Mouse (Mus musculus): ENCODE data around the gene Spta1. TPM values are rescaled to one million over a fixed set of nuclear protein-coding genes. Genes with fewer than 3 reads are reported as not detected.

The Spta1 gene
- polyA plus RNA-seq, 1 experiment = 0.04 TPM

DNA sequence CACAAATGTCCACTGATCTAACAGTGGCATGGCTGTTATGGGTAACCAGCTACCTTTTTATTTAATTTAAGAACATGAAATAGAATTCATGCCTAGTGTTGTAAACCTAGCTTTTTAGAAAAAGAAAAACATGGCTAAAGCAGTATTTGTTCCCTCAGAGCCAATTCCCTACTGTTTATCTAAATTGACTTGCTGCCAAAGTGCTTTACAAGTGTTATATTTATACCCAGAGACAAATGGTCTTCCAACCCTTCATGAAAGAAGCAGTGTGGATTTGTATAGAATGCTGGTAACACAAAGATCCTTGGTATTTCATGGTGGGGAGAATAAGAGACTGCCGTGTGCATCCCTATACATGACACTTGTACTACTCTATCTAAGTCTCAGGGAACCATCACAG, 25.9 kb upstream of the Spta1 start:
- no peaks in the 10 kb centered on the region for H3K27me3 ChIP-seq (ENCODE audit: control insufficient read depth, insufficient read depth, insufficient read length)

DNA sequence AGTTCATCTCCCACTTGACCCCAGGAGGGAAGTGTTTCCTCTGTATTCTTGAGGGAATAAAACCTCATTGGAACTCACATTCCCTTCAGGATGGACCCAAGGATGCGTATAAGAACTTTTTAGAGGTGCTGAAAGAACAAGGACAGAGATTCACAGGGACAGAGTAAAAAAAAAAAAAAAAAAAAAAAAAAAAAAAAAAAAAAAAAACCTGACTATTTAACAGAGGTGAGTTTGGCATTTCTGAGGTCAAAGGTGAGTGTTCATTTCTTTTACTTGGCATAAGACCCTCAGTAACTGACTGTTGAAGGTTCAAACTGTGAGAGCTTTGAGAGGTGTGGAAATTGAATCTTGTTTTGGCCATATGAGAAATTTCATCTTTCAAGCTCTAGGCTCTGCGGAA, 23.3 kb upstream of the Spta1 start:
- no peaks in the 10 kb centered on the region for H3K79me2 ChIP-seq (ENCODE audit: control insufficient read depth, insufficient read depth)
- no peaks in the 10 kb centered on the region for H3K27me3 ChIP-seq (ENCODE audit: control insufficient read depth, insufficient read depth, insufficient read length)
- no peak for TF ChIP-seq MYOD1 (IDR thresholded peaks at IDR 0.05; ENCODE audit: control insufficient read depth in 1 of 3, insufficient read length in 2 of 3, low read depth in 2 of 3)
- TF ChIP-seq CEBPB (IDR thresholded peaks at IDR 0.05; ENCODE audit: insufficient read depth, poor library complexity, severe bottlenecking) = no peak
- no peak for TF ChIP-seq E2F4 (IDR thresholded peaks at IDR 0.05; ENCODE audit: insufficient read depth)
- TF ChIP-seq TCF12 (IDR thresholded peaks at IDR 0.05; ENCODE audit: insufficient read depth, poor library complexity, severe bottlenecking) = no peak
- TF ChIP-seq USF1 (IDR thresholded peaks at IDR 0.05; ENCODE audit: low read depth) = no peak
- TF ChIP-seq POLR2A (IDR thresholded peaks at IDR 0.05; ENCODE audit: insufficient read length, low read depth) = no peak
- TF ChIP-seq REST (IDR thresholded peaks at IDR 0.05; ENCODE audit: insufficient read depth, insufficient read length) = no peak
- no peak for TF ChIP-seq TCF3 (IDR thresholded peaks at IDR 0.05; ENCODE audit: insufficient read length, low read depth)
- TF ChIP-seq MAX (IDR thresholded peaks at IDR 0.05; ENCODE audit: low read depth) = no peak
- TF ChIP-seq SRF (IDR thresholded peaks at IDR 0.05; ENCODE audit: control insufficient read depth, insufficient read length, low read depth) = no peak
- TF ChIP-seq POLR2AphosphoS2 (IDR thresholded peaks at IDR 0.05; ENCODE audit: insufficient read length, low read depth) = no peak
- TF ChIP-seq MYOG (IDR thresholded peaks at IDR 0.05; ENCODE audit: control insufficient read depth in 1 of 3, insufficient read depth in 1 of 3, insufficient read length in 2 of 3, low read depth in 2 of 3) = no peak
- H3K4me3 ChIP-seq = no peak overlapping the region
- no peak overlapping the region for H3ac ChIP-seq (ENCODE audit: control insufficient read depth, insufficient read length)
- no peak overlapping the region for H3K4me2 ChIP-seq (ENCODE audit: low read depth)
- no peaks in the 10 kb centered on the region for H3K36me3 ChIP-seq (ENCODE audit: control insufficient read depth, insufficient read depth)

More for the DNA sequence above, 25.9 kb upstream of the Spta1 start:
- no peak for TF ChIP-seq MYOD1 (IDR thresholded peaks at IDR 0.05; ENCODE audit: control insufficient read depth in 1 of 3, insufficient read length in 2 of 3, low read depth in 2 of 3)
- TF ChIP-seq MAX (IDR thresholded peaks at IDR 0.05; ENCODE audit: low read depth) = no peak
- TF ChIP-seq REST (IDR thresholded peaks at IDR 0.05; ENCODE audit: insufficient read depth, insufficient read length) = no peak
- TF ChIP-seq USF1 (IDR thresholded peaks at IDR 0.05; ENCODE audit: low read depth) = no peak
- no peak for TF ChIP-seq CEBPB (IDR thresholded peaks at IDR 0.05; ENCODE audit: insufficient read depth, poor library complexity, severe bottlenecking)
- no peak for TF ChIP-seq TCF12 (IDR thresholded peaks at IDR 0.05; ENCODE audit: insufficient read depth, poor library complexity, severe bottlenecking)
- TF ChIP-seq TCF3 (IDR thresholded peaks at IDR 0.05; ENCODE audit: insufficient read length, low read depth) = no peak
- no peak for TF ChIP-seq SRF (IDR thresholded peaks at IDR 0.05; ENCODE audit: control insufficient read depth, insufficient read length, low read depth)
- no peak for TF ChIP-seq MYOG (IDR thresholded peaks at IDR 0.05; ENCODE audit: control insufficient read depth in 1 of 3, insufficient read depth in 1 of 3, insufficient read length in 2 of 3, low read depth in 2 of 3)
- no peak for TF ChIP-seq POLR2A (IDR thresholded peaks at IDR 0.05; ENCODE audit: insufficient read length, low read depth)
- H3K4me2 ChIP-seq (ENCODE audit: low read depth) = no peak overlapping the region
- no peaks in the 10 kb centered on the region for H3K36me3 ChIP-seq (ENCODE audit: control insufficient read depth, insufficient read depth)
- no peak overlapping the region for H3ac ChIP-seq (ENCODE audit: control insufficient read depth, insufficient read length)
- no peak overlapping the region for H3K4me3 ChIP-seq
- no peaks in the 10 kb centered on the region for H3K79me2 ChIP-seq (ENCODE audit: control insufficient read depth, insufficient read depth)

DNA sequence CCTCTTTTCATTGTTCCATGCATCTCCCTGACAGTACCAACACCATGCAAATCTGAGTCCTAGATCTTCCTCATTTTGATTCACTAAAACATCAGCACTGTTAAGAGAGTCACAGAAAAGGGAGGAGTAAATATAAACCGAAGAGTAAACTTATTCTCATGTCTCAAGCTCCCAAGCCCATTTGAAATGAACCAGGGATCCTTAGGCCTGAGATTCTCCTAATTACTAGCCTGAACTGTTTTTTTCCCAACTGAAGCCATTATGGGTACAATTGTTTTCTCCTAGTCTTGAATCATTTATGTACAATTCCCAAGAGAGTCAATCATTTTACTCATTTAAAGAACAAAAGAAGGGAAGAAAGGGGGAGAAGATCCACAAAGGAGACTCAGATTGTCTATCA, 17.2 kb upstream of the Spta1 start, which contains the start of gene Olfr420:
Gene Olfr420, plus strand, starts transcription at position 301 of the 400 bp plus-strand sequence.
- H3K36me3 ChIP-seq (ENCODE audit: control insufficient read depth, insufficient read depth) = no peaks in the 10 kb centered on the region
- H3K27me3 ChIP-seq (ENCODE audit: control insufficient read depth, insufficient read depth, insufficient read length) = no peaks in the 10 kb centered on the region
- no peak within 1 kb of the TSS for H3ac ChIP-seq (ENCODE audit: control insufficient read depth, insufficient read length)
- no peak within 1 kb of the TSS for H3K4me3 ChIP-seq
- H3K79me2 ChIP-seq (ENCODE audit: control insufficient read depth, insufficient read depth) = no peaks in the 10 kb centered on the region
- H3K4me2 ChIP-seq (ENCODE audit: low read depth) = no peak within 1 kb of the TSS
- TF ChIP-seq MYOD1 (IDR thresholded peaks at IDR 0.05; ENCODE audit: control insufficient read depth in 1 of 3, insufficient read length in 2 of 3, low read depth in 2 of 3) (no peak), REST (IDR thresholded peaks at IDR 0.05; ENCODE audit: insufficient read depth, insufficient read length) (no peak), E2F4 (IDR thresholded peaks at IDR 0.05; ENCODE audit: insufficient read depth) (no peak), MYOG (IDR thresholded peaks at IDR 0.05; ENCODE audit: control insufficient read depth in 1 of 3, insufficient read depth in 1 of 3, insufficient read length in 2 of 3, low read depth in 2 of 3) (no peak), TCF12 (IDR thresholded peaks at IDR 0.05; ENCODE audit: insufficient read depth, poor library complexity, severe bottlenecking) (no peak), MAX (IDR thresholded peaks at IDR 0.05; ENCODE audit: low read depth) (no peak), USF1 (IDR thresholded peaks at IDR 0.05; ENCODE audit: low read depth) (no peak), SRF (IDR thresholded peaks at IDR 0.05; ENCODE audit: control insufficient read depth, insufficient read length, low read depth) (no peak)

DNA sequence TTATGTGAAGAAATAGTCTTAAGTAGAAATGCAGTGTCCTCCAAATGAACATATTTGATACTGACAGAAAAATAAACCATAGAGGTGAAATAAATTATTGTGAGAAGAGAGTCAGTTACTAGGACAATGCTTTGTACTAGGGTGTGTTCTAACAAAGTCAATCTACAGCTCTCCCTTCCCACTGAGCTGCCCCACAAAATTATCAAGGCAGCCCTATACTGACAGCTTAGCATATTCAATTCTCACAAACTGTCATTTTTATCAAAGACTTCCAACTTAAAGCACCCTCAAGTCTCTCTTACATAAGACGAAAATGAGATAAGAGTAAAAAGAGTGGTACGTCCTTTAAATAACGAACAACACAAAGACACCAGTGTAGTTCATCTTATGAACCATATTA, 15.0 kb upstream of the Spta1 start:
- Histone ChIP-seq H3K4me3 (no peak overlapping the region), H3ac (ENCODE audit: control insufficient read depth, insufficient read length) (no peak overlapping the region), H3K4me2 (ENCODE audit: low read depth) (no peak overlapping the region), H3K36me3 (ENCODE audit: control insufficient read depth, insufficient read depth) (no peaks in the 10 kb centered on the region), H3K79me2 (ENCODE audit: control insufficient read depth, insufficient read depth) (no peaks in the 10 kb centered on the region), H3K27me3 (ENCODE audit: control insufficient read depth, insufficient read depth, insufficient read length) (no peaks in the 10 kb centered on the region)
- no peak for TF ChIP-seq SRF (IDR thresholded peaks at IDR 0.05; ENCODE audit: control insufficient read depth, insufficient read length, low read depth)
- TF ChIP-seq POLR2AphosphoS2 (IDR thresholded peaks at IDR 0.05; ENCODE audit: insufficient read length, low read depth) = no peak
- no peak for TF ChIP-seq MYOG (IDR thresholded peaks at IDR 0.05; ENCODE audit: control insufficient read depth in 1 of 3, insufficient read depth in 1 of 3, insufficient read length in 2 of 3, low read depth in 2 of 3)
- no peak for TF ChIP-seq REST (IDR thresholded peaks at IDR 0.05; ENCODE audit: insufficient read depth, insufficient read length)

DNA sequence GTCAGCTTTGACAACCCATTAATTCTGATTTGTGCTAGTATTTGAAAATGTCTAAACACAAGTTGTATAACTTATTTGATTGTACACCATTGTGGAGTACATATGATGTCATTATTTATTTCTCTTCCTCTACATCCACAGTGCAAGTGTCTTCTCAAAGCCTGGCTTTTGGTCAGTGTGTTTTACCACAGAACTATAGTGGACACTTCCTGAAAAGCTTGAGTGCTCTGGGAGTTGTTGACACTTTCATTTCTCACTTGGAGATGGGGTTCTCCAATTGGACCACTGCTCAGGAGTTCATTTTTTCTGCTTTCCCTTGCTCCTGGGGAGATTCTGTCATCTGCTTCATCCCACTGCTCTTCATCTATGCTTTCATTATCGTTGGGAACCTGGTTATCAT, 14.1 kb upstream of the Spta1 start:
- no peak overlapping the region for H3K4me3 ChIP-seq
- H3K27me3 ChIP-seq (ENCODE audit: control insufficient read depth, insufficient read depth, insufficient read length) = no peaks in the 10 kb centered on the region
- TF ChIP-seq MYOD1 (IDR thresholded peaks at IDR 0.05; ENCODE audit: control insufficient read depth in 1 of 3, insufficient read length in 2 of 3, low read depth in 2 of 3) = no peak
- TF ChIP-seq TCF3 (IDR thresholded peaks at IDR 0.05; ENCODE audit: insufficient read length, low read depth) = no peak
- TF ChIP-seq SRF (IDR thresholded peaks at IDR 0.05; ENCODE audit: control insufficient read depth, insufficient read length, low read depth) = no peak
- TF ChIP-seq POLR2AphosphoS2 (IDR thresholded peaks at IDR 0.05; ENCODE audit: insufficient read length, low read depth) = no peak
- no peak for TF ChIP-seq TCF12 (IDR thresholded peaks at IDR 0.05; ENCODE audit: insufficient read depth, poor library complexity, severe bottlenecking)
- no peak for TF ChIP-seq MAX (IDR thresholded peaks at IDR 0.05; ENCODE audit: low read depth)
- no peak for TF ChIP-seq E2F4 (IDR thresholded peaks at IDR 0.05; ENCODE audit: insufficient read depth)
- no peak for TF ChIP-seq MYOG (IDR thresholded peaks at IDR 0.05; ENCODE audit: control insufficient read depth in 1 of 3, insufficient read depth in 1 of 3, insufficient read length in 2 of 3, low read depth in 2 of 3)
- no peak for TF ChIP-seq CEBPB (IDR thresholded peaks at IDR 0.05; ENCODE audit: insufficient read depth, poor library complexity, severe bottlenecking)
- TF ChIP-seq REST (IDR thresholded peaks at IDR 0.05; ENCODE audit: insufficient read depth, insufficient read length) = no peak
- no peak for TF ChIP-seq USF1 (IDR thresholded peaks at IDR 0.05; ENCODE audit: low read depth)
- TF ChIP-seq POLR2A (IDR thresholded peaks at IDR 0.05; ENCODE audit: insufficient read length, low read depth) = no peak
- H3ac ChIP-seq (ENCODE audit: control insufficient read depth, insufficient read length) = no peak overlapping the region
- no peaks in the 10 kb centered on the region for H3K36me3 ChIP-seq (ENCODE audit: control insufficient read depth, insufficient read depth)
- H3K79me2 ChIP-seq (ENCODE audit: control insufficient read depth, insufficient read depth) = no peaks in the 10 kb centered on the region
- H3K4me2 ChIP-seq (ENCODE audit: low read depth) = no peak overlapping the region
